Mouse (Mus musculus) spleen, adult 2 months (tissue): ENCODE measurements around the gene Dytn. TPM values are rescaled to one million over a fixed set of nuclear protein-coding genes. Genes with fewer than 3 reads are reported as not detected.
"Not testable (repeated sequence)": the region's sequence is repeated elsewhere in the genome, so short reads cannot be mapped to it uniquely, and the experiment has no call there.

ENCODE experiments used
- DNase-seq, 2 experiments: peaks; one replicate each; pipeline versions ENCODE4 v3.0.0 to v3.0.0-alpha.2; 2012 to 2021; ENCODE audit warnings: low spot score in 2 of 2, low read depth in 1 of 2
- H3K27ac ChIP-seq: fragments of 200-500 bp; 2 replicates; pipeline ENCODE4 v1.5.1; 2012; ENCODE audit warnings: low read length, inconsistent platforms; ENCODE audit not compliant: insufficient read depth
- H3K27me3 ChIP-seq: fragments of 200-500 bp; 2 replicates; pipeline ENCODE4 v1.6.1; 2012; ENCODE audit warnings: mild to moderate bottlenecking, moderate library complexity, low read length, inconsistent platforms; ENCODE audit not compliant: control insufficient read depth, insufficient read depth
- H3K36me3 ChIP-seq: fragments of 200-500 bp; 2 replicates; pipeline ENCODE4 v1.6.1; 2012; ENCODE audit warnings: mild to moderate bottlenecking, low read length, inconsistent platforms; ENCODE audit not compliant: control insufficient read depth, insufficient read depth
- H3K4me1 ChIP-seq: fragments of 200-500 bp; 2 replicates; pipeline ENCODE4 v1.6.1; 2011; ENCODE audit warnings: inconsistent platforms; ENCODE audit not compliant: control insufficient read depth, insufficient read depth, insufficient read length
- H3K4me3 ChIP-seq: fragments of 200-500 bp; 2 replicates; pipeline ENCODE4 v1.5.1; 2011; ENCODE audit warnings: mild to moderate bottlenecking, inconsistent platforms; ENCODE audit not compliant: insufficient read depth, insufficient read length; ENCODE audit errors: extremely low read depth
- CTCF ChIP-seq: fragments of 200-500 bp; IDR thresholded peaks from 2 replicates; pipeline ENCODE4 v1.5.1; 2011; ENCODE audit warnings: mild to moderate bottlenecking, inconsistent platforms; ENCODE audit not compliant: insufficient read depth, insufficient read length, insufficient replicate concordance; ENCODE audit errors: extremely low read depth
- POLR2A ChIP-seq: fragments of 200-500 bp; IDR thresholded peaks from 2 replicates; pipeline ENCODE4 v1.6.1; 2011; ENCODE audit warnings: low read depth, low read length, inconsistent platforms
- WGBS: fragments of 180-500 bp; shearing (Covaris S2); methylation state at CpG from one replicate; pipeline ENCODE4 v1.1.7; 2018; 5-methylcytosine and 5-hydroxymethylcytosine counted together
- polyA plus RNA-seq: library from polyadenylated mRNA; depleted of rRNA; stranded (reverse); fragments of >200 nt; gene quantifications from 2 replicates; pipeline ENCODE4 v1.2.3, GENCODE M21; 2012

Gene Dytn
- polyA plus RNA-seq, 1 experiment: not detected

GRCm38 (mm10) chr1:63639921-63640320 lies 46.8 kb downstream of the Dytn start:
- no peaks in the 10 kb centered on the region for H3K4me1 ChIP-seq
- no peaks in the 10 kb centered on the region for H3K27me3 ChIP-seq
- no peak overlapping the region for H3K27ac ChIP-seq
- H3K36me3 ChIP-seq: no peaks in the 10 kb centered on the region
- DNase-seq: no peak
- H3K4me3 ChIP-seq: no peak overlapping the region
- TF ChIP-seq CTCF (no peak), POLR2A (no peak)
- WGBS: 64% methylated on average over 6 of the region's 6 CpGs

GRCm38 (mm10) chr1:63630390-63630789 lies 56.3 kb downstream of the Dytn start:
- not testable (repeated sequence) for DNase-seq

GRCm38 (mm10) chr1:63628211-63628610 lies 58.5 kb downstream of the Dytn start:
- no peak for DNase-seq
- Histone ChIP-seq H3K4me3 (no peak overlapping the region), H3K4me1 (no peaks in the 10 kb centered on the region), H3K27ac (no peak overlapping the region), H3K27me3 (no peaks in the 10 kb centered on the region), H3K36me3 (no peaks in the 10 kb centered on the region)
- WGBS: 64% methylated on average over 2 of the region's 2 CpGs
- no peak for TF ChIP-seq POLR2A
- TF ChIP-seq CTCF: no peak

More at GRCm38 (mm10) chr1:63630390-63630789, 56.3 kb downstream of the Dytn start:
- H3K4me1 ChIP-seq, H3K27me3 ChIP-seq, H3K4me3 ChIP-seq, H3K36me3 ChIP-seq, H3K27ac ChIP-seq: not testable (repeated sequence)

- TF ChIP-seq CTCF (no peak), POLR2A (no peak)
- DNase-seq: no peak
- Histone ChIP-seq H3K4me3 (no peak within 1 kb of the TSS), H3K27ac (no peak within 1 kb of the TSS), H3K36me3 (no peaks in the 10 kb centered on the region), H3K27me3 (no peaks in the 10 kb centered on the region), H3K4me1 (no peaks in the 10 kb centered on the region)
- WGBS: 71% methylated on average over 3 of the region's 3 CpGs
Observed at GRCm38 (mm10) chr1:63615668-63616067, 71.1 kb downstream of the Dytn start, which contains the start of gene Gm39653. TSS of gene Gm39653 (plus strand) at chr1:63615968.

GRCm38 (mm10) chr1:63614594-63614993 lies 72.1 kb downstream of the Dytn start:
- no peaks in the 10 kb centered on the region for H3K27me3 ChIP-seq
- no peak overlapping the region for H3K27ac ChIP-seq
- TF ChIP-seq CTCF: no peak
- no peak for TF ChIP-seq POLR2A
- no peaks in the 10 kb centered on the region for H3K4me1 ChIP-seq
- no peaks in the 10 kb centered on the region for H3K36me3 ChIP-seq
- WGBS: 3% methylated on average over 11 of the region's 11 CpGs
- no peak overlapping the region for H3K4me3 ChIP-seq
- no peak for DNase-seq

GRCm38 (mm10) chr1:63609613-63610012 lies 77.1 kb downstream of the Dytn start:
- no peak for DNase-seq
- TF ChIP-seq CTCF: no peak
- WGBS: 89% methylated on average over 4 of the region's 4 CpGs
- H3K27me3 ChIP-seq: no peaks in the 10 kb centered on the region
- no peaks in the 10 kb centered on the region for H3K4me1 ChIP-seq
- no peak overlapping the region for H3K4me3 ChIP-seq
- no peak overlapping the region for H3K27ac ChIP-seq
- no peaks in the 10 kb centered on the region for H3K36me3 ChIP-seq

GRCm38 (mm10) chr1:63603870-63604500 lies 82.7 kb downstream of the Dytn start:
- TF ChIP-seq POLR2A: no peak
- no peak for TF ChIP-seq CTCF
- no peak overlapping the region for H3K4me3 ChIP-seq
- H3K27me3 ChIP-seq: no peaks in the 10 kb centered on the region
- H3K36me3 ChIP-seq: no peaks in the 10 kb centered on the region
- WGBS: 41% methylated on average over 3 of the region's 3 CpGs
- H3K4me1 ChIP-seq: no peaks in the 10 kb centered on the region
- no peak overlapping the region for H3K27ac ChIP-seq
- DNase-seq: no peak

- no peak for DNase-seq
- no peaks in the 10 kb centered on the region for H3K36me3 ChIP-seq
- H3K27me3 ChIP-seq: no peaks in the 10 kb centered on the region
- no peaks in the 10 kb centered on the region for H3K4me1 ChIP-seq
- no peak for TF ChIP-seq CTCF
- TF ChIP-seq POLR2A: no peak
- no peak overlapping the region for H3K27ac ChIP-seq
- WGBS: 82% methylated on average over 7 of the region's 7 CpGs
- H3K4me3 ChIP-seq: no peak overlapping the region
Observed at GRCm38 (mm10) chr1:63586869-63587268, 99.9 kb downstream of the Dytn start.
